Mouse (Mus musculus) forebrain, embryonic 15.5 days (tissue): ENCODE results near the gene Mynn. TPM values are rescaled to one million over a fixed set of nuclear protein-coding genes. Genes with fewer than 3 reads are reported as not detected.
"Not testable (repeated sequence)": the region's sequence is repeated elsewhere in the genome, so short reads cannot be mapped to it uniquely, and the experiment has no call there.

Source experiments
- ATAC-seq: fragments of 200-750 bp; cut with Nextera tagmentation; replicated peaks from 2 replicates; pipeline ENCODE4 v1.8.0; 2017; ENCODE audit warnings: mild to moderate bottlenecking, moderate TSS enrichment, moderate library complexity
- H3K27ac ChIP-seq: fragments of 300-500 bp; sonication (generic); replicated peaks from 2 replicates; pipeline ENCODE4 v1.5.1; 2015; ENCODE audit warnings: mild to moderate bottlenecking, inconsistent platforms
- H3K27me3 ChIP-seq: fragments of 300-500 bp; sonication (generic); 2 replicates; pipeline ENCODE4 v1.6.1; 2015; ENCODE audit warnings: inconsistent platforms
- H3K36me3 ChIP-seq: fragments of 300-500 bp; sonication (generic); 2 replicates; pipeline ENCODE4 v1.6.1; 2015; ENCODE audit warnings: mild to moderate bottlenecking, inconsistent platforms
- H3K4me1 ChIP-seq: fragments of 300-500 bp; sonication (generic); 2 replicates; pipeline ENCODE4 v1.6.1; 2015; ENCODE audit warnings: inconsistent platforms
- H3K4me2 ChIP-seq: fragments of 300-500 bp; sonication (generic); replicated peaks from 2 replicates; pipeline ENCODE4 v1.6.1; 2015; ENCODE audit warnings: mild to moderate bottlenecking, inconsistent platforms
- H3K4me3 ChIP-seq: fragments of 300-500 bp; sonication (generic); 2 replicates; pipeline ENCODE4 v1.5.1; 2015; ENCODE audit warnings: mild to moderate bottlenecking, inconsistent platforms
- H3K9ac ChIP-seq: fragments of 300-500 bp; sonication (generic); replicated peaks from 2 replicates; pipeline ENCODE4 v1.6.1; 2015; ENCODE audit warnings: mild to moderate bottlenecking, inconsistent platforms
- H3K9me3 ChIP-seq: fragments of 300-500 bp; sonication (generic); 2 replicates; pipeline ENCODE4 v1.6.1; 2016; ENCODE audit warnings: inconsistent platforms
- WGBS: fragments of 180-500 bp; shearing (Covaris S2); methylation state at CpG from one replicate; pipeline ENCODE4 v1.1.7; 2015; ENCODE audit warnings: mixed read lengths; 5-methylcytosine and 5-hydroxymethylcytosine counted together
- polyA plus RNA-seq: library from polyadenylated mRNA; unstranded; fragments of >200 nt; fragmentation: Nextera tagmentation; extraction: Ambion mirVana; gene quantifications from 2 replicates; pipeline ENCODE4 v1.2.1, GENCODE M21; 2015

Gene Mynn
- 39.6 TPM in 2 replicates for polyA plus RNA-seq

DNA sequence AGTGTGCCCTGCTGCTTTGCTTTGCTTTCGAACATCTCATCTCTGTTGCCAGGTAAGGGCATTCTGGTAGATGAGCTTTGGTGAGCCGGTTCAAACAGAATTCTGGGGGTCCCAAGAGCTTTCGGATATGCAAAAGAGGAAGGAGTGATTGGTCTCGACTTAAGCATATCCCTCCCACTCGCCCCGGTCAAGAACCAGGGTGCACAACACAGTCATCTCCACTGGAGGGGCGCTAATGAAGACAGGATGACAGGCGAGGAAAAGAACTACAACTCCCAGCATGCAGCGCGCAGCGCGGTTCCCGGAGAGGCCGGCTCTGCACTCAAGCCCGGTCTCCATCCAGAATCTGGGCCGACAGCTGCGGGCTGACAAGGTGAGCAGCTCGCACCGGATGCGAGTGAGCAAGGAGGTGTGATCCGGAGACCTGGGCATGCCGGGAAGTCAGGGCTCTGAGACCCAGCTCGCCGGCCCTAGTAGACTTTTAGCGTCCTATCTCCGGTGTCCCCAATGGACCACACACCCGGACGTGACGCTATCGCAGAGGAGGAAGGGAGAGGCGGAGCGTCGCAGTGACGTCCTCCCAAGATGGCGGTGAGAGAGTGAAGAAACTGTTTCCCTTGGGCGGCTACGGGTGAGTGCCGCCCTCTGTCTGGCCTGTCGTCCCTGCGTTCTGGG lies at the start of gene Mynn:
TSS of gene Mynn (plus strand) at position 1 of the 675 bp plus-strand sequence.
- peaks cover 17% of the 10 kb centered on the region for H3K36me3 ChIP-seq
- peak within 1 kb of the TSS; percentile 90 for H3K4me3 ChIP-seq
- ATAC-seq, result peak; percentile 96
- peak within 1 kb of the TSS; percentile 75 for H3K4me2 ChIP-seq
- under 1% methylated on average over 40 of the region's 40 CpGs for WGBS
- H3K4me1 ChIP-seq, result peaks cover 26% of the 10 kb centered on the region
- peak within 1 kb of the TSS; percentile 77 for H3K9ac ChIP-seq
- peak within 1 kb of the TSS; percentile 97 for H3K27ac ChIP-seq
- no peaks in the 10 kb centered on the region for H3K27me3 ChIP-seq
- no peaks in the 10 kb centered on the region for H3K9me3 ChIP-seq

DNA sequence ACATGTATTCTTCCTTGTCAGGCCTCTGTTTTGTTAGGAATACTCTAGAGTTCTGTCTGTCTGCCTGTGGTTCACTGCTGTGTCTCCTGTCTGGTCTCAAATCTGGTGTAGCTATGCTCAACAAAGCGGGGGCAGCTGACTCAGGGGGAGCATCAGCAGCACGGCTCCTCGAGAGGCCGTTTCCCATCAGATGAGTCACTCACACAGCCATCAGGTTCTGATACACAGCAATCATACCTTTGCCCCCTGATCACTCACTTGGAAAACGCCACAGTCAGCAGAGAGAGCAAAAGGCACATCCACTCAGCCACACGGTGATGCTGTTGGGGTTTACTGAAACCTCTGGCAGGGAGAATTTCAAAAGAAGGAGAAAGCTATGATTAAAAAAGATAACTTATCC lies 48.1 kb upstream of the Mynn start:
- 71% methylated on average over 6 of the region's 6 CpGs for WGBS
- no peak overlapping the region for H3K4me3 ChIP-seq
- ATAC-seq, result no peak
- H3K4me2 ChIP-seq, result no peak overlapping the region
- no peak overlapping the region for H3K27ac ChIP-seq
- H3K9ac ChIP-seq, result no peak overlapping the region
- H3K27me3 ChIP-seq, result no peaks in the 10 kb centered on the region
- no peaks in the 10 kb centered on the region for H3K9me3 ChIP-seq
- no peaks in the 10 kb centered on the region for H3K4me1 ChIP-seq
- no peaks in the 10 kb centered on the region for H3K36me3 ChIP-seq

DNA sequence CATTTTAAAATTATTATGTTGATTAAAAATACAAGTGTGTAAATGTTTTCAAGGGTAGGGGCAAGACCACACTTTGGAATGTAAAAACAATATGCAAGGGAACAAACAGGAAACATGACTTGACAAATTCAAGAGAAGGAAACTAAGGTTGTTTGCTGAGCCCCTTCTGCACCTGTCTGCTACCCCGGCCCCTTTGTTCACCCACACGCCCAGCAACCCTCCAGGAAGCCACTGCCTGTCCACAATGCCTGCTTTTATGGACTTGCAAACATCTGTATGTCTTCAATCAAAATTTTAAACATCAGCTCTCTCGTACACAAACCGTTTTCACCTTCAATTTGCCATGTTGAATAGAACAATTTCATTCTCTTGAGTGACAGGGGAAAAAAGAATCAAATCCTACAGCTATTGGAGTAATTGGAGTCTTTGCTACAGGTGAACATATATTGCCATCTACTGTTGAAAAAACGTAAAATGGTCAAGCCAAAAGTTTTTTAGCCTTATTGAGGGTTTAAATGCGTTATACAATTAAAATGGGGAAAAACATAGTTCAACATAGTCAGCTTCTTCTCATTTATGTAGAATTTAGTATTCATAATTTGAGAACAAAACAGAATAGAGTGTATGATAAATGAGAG lies 41.1 kb upstream of the Mynn start:
- Histone ChIP-seq H3K36me3 (no peaks in the 10 kb centered on the region), H3K9me3 (no peaks in the 10 kb centered on the region), H3K27me3 (no peaks in the 10 kb centered on the region), H3K4me2 (no peak overlapping the region), H3K4me3 (no peak overlapping the region), H3K4me1 (no peaks in the 10 kb centered on the region), H3K27ac (no peak overlapping the region), H3K9ac (no peak overlapping the region)
- WGBS, result 49% methylated on average over 6 of the region's 6 CpGs
- ATAC-seq, result no peak

DNA sequence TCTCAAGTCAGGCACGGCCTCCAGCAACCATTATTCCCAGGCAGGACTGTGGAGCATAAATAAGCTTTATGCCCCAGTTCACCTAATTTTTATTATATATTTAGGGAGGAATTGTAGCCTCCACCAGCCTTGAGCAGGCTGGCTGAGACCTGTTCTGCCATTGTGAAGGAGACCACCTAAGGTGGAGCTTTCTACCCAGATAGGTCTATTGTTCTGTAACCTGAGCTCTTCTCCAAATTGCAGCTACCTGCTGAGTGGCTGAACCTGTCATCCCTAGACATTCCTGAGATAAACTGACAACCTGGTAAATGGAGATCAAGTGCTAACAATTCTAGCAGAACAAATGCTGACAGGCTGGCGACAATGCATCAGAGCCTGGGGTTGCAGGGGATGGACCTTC lies 35.5 kb upstream of the Mynn start:
- WGBS, result 33% methylated on average over 1 of the region's 2 CpGs
- not testable (repeated sequence) for H3K36me3 ChIP-seq, H3K27ac ChIP-seq, H3K27me3 ChIP-seq, H3K9ac ChIP-seq, H3K9me3 ChIP-seq, H3K4me2 ChIP-seq, H3K4me1 ChIP-seq, H3K4me3 ChIP-seq, ATAC-seq

DNA sequence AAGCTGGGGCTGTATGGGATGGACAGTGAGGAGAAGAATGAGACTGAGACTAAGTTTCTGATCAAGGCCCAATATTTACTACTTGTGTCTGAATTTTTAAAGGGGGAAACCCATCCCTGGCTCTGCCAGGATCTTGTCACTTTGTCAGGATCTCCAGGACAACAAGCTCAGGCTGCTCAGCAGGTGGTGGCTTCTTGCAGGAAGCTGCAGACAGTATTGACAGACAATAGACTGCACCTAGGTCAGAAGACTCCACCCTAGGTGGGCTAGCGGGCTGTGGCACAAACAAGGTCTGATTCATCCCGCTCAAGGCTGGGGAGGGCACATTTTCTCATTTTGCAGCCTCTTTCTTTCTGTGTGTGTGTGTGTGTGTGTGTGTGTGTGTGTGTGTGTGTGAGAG lies 28.3 kb upstream of the Mynn start:
- ATAC-seq, result no peak
- Histone ChIP-seq H3K4me2 (no peak overlapping the region), H3K9ac (no peak overlapping the region), H3K27ac (no peak overlapping the region), H3K27me3 (no peaks in the 10 kb centered on the region), H3K9me3 (no peaks in the 10 kb centered on the region), H3K4me1 (no peaks in the 10 kb centered on the region), H3K4me3 (no peak overlapping the region), H3K36me3 (no peaks in the 10 kb centered on the region)
- WGBS, result 3% methylated on average over 2 of the region's 2 CpGs

DNA sequence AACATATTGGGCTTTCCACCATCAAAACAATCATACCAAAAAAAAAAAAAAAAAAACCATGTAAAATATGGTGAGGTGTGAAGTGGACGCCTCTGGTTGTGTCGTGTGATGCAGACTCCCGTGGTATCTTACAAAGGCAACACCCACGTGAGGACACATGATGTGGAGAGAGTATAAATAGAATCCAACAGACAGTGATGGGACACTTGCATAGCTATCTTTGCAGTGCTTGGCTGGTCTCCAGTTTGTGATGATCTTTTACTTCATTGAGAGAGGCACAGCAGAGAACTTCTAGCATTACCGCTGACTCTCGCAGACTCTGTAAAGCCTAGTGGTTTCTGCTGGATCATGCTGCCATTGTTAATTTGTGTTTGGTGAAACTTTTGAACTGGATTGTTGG lies 13.0 kb upstream of the Mynn start:
- ATAC-seq, result no peak
- Histone ChIP-seq H3K4me2 (no peak overlapping the region), H3K27ac (no peak overlapping the region), H3K4me1 (no peaks in the 10 kb centered on the region), H3K4me3 (no peak overlapping the region), H3K36me3 (no peaks in the 10 kb centered on the region), H3K27me3 (no peaks in the 10 kb centered on the region), H3K9ac (no peak overlapping the region), H3K9me3 (no peaks in the 10 kb centered on the region)
- 83% methylated on average over 6 of the region's 6 CpGs for WGBS

DNA sequence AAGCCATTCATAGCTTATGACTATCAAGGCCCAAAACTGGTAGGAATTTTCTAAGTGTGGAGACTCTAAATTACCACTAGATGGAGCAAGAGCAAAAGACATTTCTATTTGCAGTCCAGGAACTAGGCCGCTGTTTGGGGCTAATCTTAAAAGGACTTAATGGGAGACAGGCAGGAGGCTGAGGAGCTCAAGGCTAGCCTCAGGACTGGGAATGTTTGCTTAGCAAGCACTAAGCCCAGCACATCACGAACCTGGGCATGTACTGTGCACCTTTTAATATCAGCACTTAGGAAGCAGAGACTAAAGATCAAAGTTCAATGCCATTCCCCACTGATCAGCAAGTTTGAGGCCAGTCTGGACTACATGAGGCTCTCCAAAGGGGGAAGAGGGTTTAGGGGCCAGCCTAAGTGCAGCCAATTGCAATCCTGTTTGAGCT lies 9.4 kb upstream of the Mynn start:
- H3K4me1 ChIP-seq, result peaks cover 7% of the 10 kb centered on the region
- H3K9me3 ChIP-seq, result no peaks in the 10 kb centered on the region
- no peak overlapping the region for H3K27ac ChIP-seq
- no peak overlapping the region for H3K4me2 ChIP-seq
- H3K27me3 ChIP-seq, result no peaks in the 10 kb centered on the region
- peak; percentile 24 for ATAC-seq
- no peak overlapping the region for H3K9ac ChIP-seq
- H3K36me3 ChIP-seq, result no peaks in the 10 kb centered on the region
- WGBS, result 2% methylated on average over 2 of the region's 2 CpGs
- no peak overlapping the region for H3K4me3 ChIP-seq

DNA sequence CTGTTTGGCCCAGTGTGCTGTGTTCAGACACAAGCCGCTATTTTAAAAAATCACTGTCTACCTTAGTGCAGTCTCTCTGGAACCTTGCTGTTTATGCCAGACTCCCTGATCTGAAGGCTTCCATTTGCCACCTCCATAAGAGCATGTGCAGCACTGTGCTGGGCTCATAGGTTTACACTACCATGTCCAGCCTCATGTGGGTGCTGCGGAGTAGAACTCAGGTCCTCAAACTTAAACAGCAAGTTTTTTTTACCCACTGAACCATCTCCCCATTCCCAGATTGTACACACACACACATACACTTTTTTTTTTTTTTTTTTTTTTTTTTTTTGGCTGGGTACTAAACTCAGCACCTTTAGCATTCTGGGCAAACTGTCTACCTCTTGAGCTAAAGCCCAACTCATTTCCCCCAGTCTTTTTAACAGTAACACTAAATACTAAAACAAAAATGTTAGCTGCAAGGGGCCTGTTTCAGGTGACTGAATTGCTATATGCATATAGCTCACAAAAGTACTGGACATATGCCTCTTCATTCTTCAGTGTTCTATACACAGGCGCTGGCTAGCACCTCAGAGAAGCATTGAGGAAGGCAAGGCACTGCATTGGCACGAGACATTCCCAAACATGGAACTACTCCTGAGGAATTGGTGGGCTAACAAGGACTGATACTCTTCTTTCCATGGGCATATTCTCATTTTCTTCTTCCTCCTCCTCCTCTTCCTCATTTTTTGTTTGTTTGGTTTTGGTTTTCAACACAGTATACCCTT lies 8.0 kb upstream of the Mynn start:
- H3K27me3 ChIP-seq, result no peaks in the 10 kb centered on the region
- H3K36me3 ChIP-seq, result no peaks in the 10 kb centered on the region
- no peak for ATAC-seq
- no peak overlapping the region for H3K4me2 ChIP-seq
- H3K4me1 ChIP-seq, result peaks cover 7% of the 10 kb centered on the region
- H3K9ac ChIP-seq, result no peak overlapping the region
- H3K4me3 ChIP-seq, result no peak overlapping the region
- WGBS, result 76% methylated on average over 4 of the region's 4 CpGs
- H3K27ac ChIP-seq, result no peak overlapping the region
- H3K9me3 ChIP-seq, result no peaks in the 10 kb centered on the region

DNA sequence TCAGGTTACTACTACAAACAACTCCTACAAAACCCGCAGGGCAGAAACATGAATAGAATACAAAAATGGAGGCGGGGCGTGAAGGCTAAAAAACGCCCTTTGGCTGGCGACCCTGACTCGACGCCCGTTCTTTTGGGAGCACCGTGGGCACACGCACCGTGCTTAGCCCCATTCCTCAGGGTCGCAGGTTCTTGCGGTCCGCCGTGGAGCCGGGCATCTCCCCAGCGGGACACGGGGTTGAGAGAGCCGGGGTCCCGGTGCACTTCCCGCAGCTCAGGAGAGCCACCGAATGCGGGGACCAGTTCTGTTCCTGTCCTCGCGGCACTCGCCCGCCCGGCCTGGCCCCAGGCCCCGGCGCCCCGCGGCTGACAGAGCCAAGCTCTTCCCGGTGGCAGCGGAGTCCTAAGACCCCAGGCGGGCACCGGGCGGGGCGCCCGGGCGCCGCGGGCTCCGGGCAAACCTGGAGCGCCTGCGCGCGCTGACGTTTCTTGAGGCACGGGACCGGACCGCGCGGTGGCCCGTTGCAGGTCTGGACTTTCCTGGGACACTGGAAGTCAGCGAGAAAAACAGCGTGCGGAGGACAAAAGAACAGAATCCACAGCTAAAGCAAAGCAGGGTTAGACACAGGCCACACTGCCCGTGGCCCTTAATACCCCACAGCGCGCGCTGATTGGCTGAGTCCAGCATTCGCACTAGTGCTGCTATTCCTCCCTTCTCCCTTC lies 6.6 kb upstream of the Mynn start:
- Histone ChIP-seq H3K9me3 (no peaks in the 10 kb centered on the region), H3K4me2 (peak overlapping the region; percentile 68), H3K9ac (peak overlapping the region; percentile 79), H3K4me1 (peaks cover 19% of the 10 kb centered on the region), H3K36me3 (no peaks in the 10 kb centered on the region), H3K4me3 (peak overlapping the region; percentile 73), H3K27me3 (no peaks in the 10 kb centered on the region), H3K27ac (peak overlapping the region; percentile 60)
- under 1% methylated on average over 61 of the region's 62 CpGs for WGBS
- ATAC-seq, result peak; percentile 81

DNA sequence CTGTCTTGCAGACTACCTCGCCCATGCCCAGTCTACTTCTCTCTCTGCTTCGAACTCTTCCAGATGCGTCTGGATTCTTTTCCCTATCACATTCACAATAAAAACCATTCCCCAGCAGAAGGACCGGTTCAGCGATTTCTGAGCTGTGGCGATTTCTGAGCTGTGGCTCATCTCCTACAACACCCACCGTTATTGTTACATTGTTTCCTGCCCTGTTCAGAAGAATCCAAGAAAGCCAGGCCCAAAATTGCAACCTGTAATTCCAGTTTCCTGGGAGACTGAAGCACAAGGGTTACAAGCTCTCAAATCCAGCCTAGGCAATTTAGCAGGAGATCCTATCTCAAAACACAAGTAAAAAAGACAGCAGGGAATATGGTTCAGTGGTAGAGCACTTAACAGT lies 4.6 kb upstream of the Mynn start:
- Histone ChIP-seq H3K36me3 (no peaks in the 10 kb centered on the region), H3K9me3 (no peaks in the 10 kb centered on the region), H3K9ac (no peak overlapping the region), H3K4me1 (peaks cover 21% of the 10 kb centered on the region), H3K27me3 (no peaks in the 10 kb centered on the region), H3K27ac (no peak overlapping the region), H3K4me3 (no peak overlapping the region), H3K4me2 (no peak overlapping the region)
- 83% methylated on average over 7 of the region's 7 CpGs for WGBS
- no peak for ATAC-seq

DNA sequence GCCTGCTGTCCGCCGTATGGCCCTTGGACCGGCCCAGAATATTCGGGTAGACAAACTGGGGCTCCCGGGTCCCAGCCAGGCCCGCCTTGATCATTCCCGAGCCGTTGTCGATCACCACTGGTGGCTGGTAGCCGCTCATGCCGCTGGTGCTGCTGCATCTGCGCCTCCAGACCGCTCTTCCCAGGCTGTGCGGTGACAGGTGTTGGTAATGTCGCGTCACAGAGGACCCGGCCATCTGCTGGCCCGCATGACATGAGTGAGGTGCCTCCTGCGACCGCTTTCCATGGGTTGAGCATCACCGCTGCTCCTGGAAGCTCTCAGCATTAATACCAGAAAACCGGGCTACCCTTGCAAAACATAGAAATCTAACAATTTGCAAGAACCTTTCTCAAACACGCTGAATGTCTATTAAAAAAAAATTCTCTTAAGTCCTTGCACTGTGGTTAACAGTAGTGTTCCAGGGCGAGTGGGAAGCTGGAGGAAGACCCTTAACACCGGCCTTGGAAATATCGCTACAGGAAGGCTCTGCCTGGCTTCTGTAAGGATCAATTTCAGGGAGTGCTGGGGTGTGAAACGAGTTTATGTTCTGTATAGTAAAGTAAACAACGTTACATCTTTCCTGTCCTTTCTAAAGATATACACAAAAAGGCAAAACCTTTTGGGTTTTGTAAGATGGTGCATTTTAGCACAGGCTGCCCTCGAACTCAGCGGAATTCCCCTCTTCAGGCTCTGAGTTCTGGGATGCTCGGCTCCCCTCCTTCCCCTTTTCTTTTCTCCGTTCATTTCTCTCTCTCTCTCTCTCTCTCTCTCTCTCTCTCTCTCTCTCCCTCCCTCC lies 1.9 kb upstream of the Mynn start, which contains the start of gene Actrt3:
TSS of gene Actrt3 (minus strand) at position 229 of the 835 bp plus-strand sequence.
- peak within 1 kb of the TSS; percentile 59 for H3K9ac ChIP-seq
- peaks cover 5% of the 10 kb centered on the region; the same call in 1 of the 2 replicates for H3K36me3 ChIP-seq
- H3K4me1 ChIP-seq, result peaks cover 32% of the 10 kb centered on the region
- WGBS, result 2% methylated on average over 32 of the region's 32 CpGs
- H3K27ac ChIP-seq, result peak within 1 kb of the TSS; percentile 78
- H3K9me3 ChIP-seq, result no peaks in the 10 kb centered on the region
- ATAC-seq, result no peak
- peak within 1 kb of the TSS; percentile 90 for H3K4me3 ChIP-seq
- H3K27me3 ChIP-seq, result no peaks in the 10 kb centered on the region
- peak within 1 kb of the TSS; percentile 75 for H3K4me2 ChIP-seq
